Mouse (Mus musculus) heart, postnatal 25 days (tissue): ENCODE measurements around the gene Apbb2. TPM values are rescaled to one million over a fixed set of nuclear protein-coding genes. Genes with fewer than 3 reads are reported as not detected.

Source experiments
- DNase-seq: peaks from one replicate; pipeline ENCODE4 v3.0.0; 2022; ENCODE audit warnings: low spot score
- intact Hi-C: fragments of 180-260 bp; cut with DNase I; formaldehyde crosslinking; loops from one replicate; pipeline ENCODE4 v1.15.1; 2025
- total RNA-seq, 2 experiments: library from RNA; stranded (reverse); gene quantifications; 2 replicates each; pipeline ENCODE4 v1.2.3; 2021

Apbb2 gene
- total RNA-seq, 2 experiments from 2014 or later: 40.2 to 46.7 TPM

DNA sequence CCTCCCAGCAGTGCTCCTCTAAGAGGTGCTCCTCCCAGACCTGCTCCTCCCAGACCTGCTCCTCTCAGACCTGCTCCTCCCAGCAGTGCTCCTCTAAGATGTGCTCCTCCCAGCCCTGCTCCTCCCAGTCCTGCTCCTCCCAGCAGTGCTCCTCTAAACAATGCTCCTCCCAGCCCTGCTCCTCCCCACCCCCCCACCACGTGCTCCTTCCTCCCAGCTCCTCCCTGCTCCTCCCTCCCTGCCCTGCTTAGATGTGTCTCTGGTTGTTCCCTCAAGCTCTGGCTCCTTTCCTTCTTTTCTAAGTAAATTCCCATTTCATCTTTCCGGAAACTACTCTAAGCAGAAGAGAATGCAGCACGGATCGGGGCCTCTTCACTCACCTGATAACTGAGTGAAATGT lies 14.2 kb downstream of the Apbb2 start:
- no peak for DNase-seq
- intact Hi-C loops: no loop called here

DNA sequence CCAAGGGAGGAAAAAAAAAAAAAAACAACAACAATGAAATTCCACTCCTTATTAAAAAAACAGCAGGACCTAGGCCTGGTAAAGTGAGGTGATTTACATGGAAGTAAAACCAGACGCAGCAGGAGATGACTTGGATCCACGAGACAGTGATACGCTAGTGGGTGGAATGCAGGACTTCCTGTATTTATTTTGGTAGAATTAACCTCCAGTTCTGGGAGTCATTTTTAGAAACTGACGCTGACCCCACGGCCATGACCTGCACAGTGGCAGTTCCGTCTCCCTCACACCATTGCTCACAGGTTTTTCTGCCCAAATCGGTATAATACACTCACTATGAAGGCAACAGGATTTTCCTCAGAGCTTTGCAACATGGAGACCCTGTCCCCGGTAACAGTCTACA lies 14.8 kb downstream of the Apbb2 start:
- DNase-seq: no peak
- intact Hi-C loops: no loop called here

DNA sequence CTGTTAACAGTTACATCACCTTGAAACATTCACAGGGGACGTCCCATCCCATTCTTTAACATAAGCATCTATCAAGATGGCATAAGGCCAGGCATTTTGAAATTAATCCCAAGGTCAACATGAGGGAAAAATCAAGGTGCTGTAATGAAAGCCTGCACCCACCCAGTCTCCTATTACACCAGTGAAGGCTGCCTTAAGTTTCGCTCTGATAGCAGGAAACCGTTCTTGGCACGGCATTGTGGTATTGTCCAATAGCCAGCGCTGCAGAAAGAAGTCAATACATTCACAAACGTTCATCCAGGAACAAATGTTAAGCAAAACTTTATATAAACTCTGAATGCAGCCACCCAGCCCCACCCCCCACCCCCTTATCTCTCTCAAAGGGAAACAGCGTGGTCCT lies 15.4 kb downstream of the Apbb2 start:
- DNase-seq: no peak
- intact Hi-C loops: no loop called here

DNA sequence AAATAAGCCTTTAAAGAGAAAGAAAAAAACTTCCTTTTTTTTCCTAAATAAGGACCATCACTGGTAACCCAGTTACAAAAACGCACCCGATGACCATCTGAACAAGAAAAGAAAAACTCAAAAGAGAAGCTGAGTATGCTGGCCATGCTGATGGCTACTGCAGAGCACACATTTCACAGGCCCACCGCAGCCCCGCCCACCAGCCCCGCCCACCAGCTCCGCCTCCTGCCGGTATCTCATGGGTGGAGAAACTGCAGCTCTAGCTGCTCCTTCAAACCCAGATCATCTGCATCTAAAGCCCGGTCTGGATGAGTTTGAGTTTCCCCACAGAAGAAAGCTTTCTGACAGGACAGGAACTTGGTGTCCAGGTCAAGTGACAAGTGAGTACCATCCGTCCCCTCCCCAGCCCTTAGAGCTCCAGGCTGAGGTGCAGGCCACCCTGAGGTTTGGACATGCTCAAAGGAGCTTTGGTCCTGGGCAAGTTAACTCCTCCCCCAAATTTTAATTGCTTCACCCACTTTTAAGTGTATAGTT lies 16.2 kb downstream of the Apbb2 start:
- intact Hi-C loops: no loop called here
- no peak for DNase-seq

DNA sequence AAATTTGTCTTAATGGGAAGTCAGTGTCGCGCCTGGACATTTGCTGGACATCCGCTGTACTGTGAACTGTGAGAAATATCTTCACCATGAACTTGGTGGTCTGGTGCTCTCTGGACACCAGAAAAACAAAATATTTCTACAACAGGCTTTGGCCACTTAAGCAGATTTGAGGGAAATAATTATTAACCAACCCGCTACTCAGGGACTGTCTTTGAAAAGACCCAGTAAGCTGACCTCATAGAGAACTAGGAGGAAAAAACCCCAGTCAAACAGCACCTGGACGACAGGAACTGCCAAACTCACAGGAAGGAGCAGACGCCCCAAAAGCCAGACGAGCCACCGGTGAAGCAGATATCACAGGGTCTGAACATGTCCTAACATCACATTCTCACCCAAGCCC lies 18.2 kb downstream of the Apbb2 start:
- intact Hi-C loops: no loop called here
- no peak for DNase-seq

GRCm38 (mm10) chr5:66599888-66600287 lies 18.7 kb downstream of the Apbb2 start:
- intact Hi-C loops: no loop called here
- no peak for DNase-seq

DNA sequence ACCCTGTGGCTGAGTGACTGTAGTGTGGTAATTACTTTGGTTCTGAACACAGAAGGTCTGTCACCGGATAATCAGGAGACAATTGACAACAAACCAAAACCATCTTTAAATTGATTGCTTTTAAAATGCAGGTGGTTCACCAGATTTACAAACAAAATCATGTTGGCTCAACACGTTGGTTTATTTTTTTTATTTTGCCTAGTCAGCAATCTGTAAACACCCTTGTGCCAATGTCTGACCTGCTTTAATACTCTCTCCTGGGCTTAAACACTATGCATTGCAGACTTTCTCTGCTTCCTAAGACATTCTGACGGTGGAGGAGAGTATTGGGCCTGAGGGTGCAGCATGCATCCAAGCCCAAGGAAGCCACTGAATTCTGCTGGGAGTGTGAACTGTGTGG lies 22.3 kb downstream of the Apbb2 start:
- intact Hi-C loops: no loop called here
- no peak for DNase-seq

DNA sequence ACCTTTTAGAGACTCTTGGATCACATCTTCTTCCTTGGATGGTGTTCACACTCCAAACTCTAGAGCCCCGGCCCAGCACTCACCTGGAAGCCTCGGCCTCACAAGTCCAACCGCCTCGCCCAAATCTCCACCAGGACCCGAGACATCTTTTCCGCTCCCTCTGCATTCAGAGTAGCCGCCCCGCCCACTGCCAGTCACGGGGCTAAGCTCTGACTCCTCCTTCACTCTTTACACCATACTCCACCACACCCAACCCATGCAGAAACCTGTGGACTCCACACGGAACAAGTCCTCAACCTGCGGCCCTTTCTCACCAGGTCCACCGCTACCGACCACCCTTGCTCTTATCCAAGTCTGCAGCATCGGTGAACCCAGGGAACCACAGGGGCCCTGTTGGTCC lies 23.7 kb downstream of the Apbb2 start:
- no peak for DNase-seq
- intact Hi-C loops: no loop called here

GRCm38 (mm10) chr5:66586236-66586745 lies 32.3 kb downstream of the Apbb2 start:
- intact Hi-C loops: no loop called here
- no peak for DNase-seq

DNA sequence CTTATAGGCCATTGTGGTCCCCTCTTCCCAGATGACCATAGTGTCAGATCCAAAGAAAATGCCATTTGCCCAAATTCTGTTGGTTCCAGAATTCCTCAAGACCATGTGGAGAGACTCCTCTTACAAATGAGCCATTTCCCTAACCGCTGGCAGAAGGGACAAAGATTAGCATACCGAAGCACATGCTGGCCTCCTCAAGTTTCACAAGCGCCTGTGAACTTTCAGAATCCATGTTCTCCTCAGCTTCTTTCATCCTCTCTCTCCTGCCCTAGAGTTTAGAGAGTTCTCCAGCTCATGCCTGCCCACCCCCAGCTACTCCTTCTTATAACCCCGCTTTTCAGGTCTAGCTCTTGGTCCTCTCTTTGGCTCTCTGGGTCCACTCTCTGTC lies 35.6 kb downstream of the Apbb2 start:
- intact Hi-C loops: no loop called here
- no peak for DNase-seq

DNA sequence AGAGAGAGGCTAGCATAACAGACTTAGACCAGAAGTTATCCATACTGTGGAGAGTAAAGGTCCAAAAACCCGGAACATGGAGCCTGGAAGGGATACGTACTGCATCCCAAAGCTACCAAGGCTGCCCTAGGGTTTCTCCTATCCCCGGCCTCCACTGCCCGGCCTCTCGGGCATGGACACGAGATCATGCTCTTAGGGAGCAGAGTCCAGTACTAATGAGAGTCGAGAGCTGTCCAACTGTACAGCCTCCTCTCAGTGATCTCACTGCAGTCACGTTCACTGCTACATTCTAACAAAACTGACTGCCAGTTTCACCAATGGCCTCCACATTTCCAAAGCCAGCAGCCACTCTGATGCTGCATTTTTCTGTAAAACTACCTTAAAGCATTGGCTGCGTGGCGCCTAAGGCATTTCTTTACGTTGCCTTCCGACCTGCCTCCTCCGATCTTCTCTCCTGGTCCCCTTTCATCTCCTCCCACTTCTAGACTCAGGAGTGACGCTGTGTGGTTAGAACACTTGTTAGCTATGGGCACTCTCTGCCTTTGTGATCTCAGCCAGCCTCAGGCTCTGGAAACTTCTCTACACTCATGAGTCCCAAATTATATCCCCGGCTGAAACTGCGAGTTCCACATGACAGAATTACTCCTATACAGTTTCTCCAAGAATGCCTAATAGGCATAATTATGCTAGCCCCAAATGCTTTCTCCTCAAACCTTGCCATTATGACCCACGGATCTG lies 36.1 kb downstream of the Apbb2 start:
- intact Hi-C loops: no loop called here
- no peak for DNase-seq

GRCm38 (mm10) chr5:66579066-66579465 lies 39.5 kb downstream of the Apbb2 start:
- DNase-seq: no peak
- intact Hi-C loops: loop anchor here (5.0 kb wide), 1 partner anchor 38 kb away; the partner anchor contains the start of gene Apbb2

- no peak for DNase-seq
- intact Hi-C loops: loop anchor here (5.0 kb wide), 1 partner anchor 41 kb away; the partner anchor contains the start of gene Apbb2
These were observed 42.3 kb downstream of the Apbb2 start for GRCm38 (mm10) chr5:66576299-66576698.

DNA sequence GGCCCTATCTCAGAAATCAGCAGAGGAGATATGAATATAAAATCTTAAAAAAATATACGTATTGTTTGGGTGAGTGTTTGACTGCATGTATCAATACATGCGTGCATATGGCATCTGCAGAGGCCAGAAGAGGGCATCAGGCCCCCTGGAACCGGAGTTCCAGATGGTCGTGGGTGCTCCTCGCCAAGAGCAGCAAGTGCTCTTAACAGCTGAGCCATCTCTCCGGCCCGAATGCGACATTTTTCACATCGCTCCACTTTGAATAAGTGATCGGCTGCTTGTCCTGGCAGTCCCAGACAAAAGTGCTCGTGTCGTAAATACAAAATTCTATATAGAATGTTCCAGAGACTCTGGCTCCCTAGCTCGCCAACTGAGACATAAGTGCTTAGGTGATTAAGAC lies 43.4 kb downstream of the Apbb2 start:
- no peak for DNase-seq
- intact Hi-C loops: loop anchor here (5.0 kb wide), 1 partner anchor 42 kb away; the partner anchor contains the start of gene Apbb2

DNA sequence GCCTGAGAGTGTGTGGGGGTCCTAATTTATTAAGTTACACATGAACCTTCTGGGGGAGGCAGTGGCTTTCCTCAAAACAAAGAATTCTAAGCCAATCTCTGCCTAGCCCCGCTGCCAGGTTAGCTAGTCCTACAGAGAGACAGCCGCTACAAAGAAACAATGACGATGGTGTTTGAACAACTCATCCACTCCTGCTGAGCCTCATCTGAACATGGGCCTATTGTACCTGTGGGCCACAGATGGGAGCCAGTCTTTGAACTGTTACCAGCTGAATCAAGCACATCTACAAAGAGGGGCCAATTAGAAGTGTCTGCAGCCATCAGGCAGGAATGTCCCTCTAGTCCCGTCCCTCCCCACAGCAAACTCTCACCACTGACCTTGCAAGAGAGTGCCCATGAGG lies 45.3 kb downstream of the Apbb2 start:
- intact Hi-C loops: no loop called here
- no peak for DNase-seq

GRCm38 (mm10) chr5:66572086-66572855 lies 46.3 kb downstream of the Apbb2 start:
- DNase-seq: no peak
- intact Hi-C loops: no loop called here

DNA sequence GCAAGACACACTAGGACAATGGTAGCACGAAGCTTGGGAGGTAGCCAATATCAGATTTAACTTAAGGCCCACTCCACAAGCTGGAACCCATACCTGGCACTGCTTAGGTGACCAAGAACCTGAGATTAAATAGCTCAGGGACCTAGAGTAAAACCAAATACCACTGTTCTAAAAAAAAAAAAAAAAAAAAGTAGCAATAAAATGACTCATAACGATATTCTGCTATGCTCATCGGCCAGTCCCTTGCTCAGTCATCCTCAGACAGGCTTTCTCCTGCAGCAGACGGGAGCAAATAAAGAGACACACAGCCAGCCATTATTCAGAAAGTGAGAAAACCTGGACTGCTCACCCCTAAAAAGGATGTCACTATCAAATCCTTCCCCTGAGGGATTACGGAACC lies 47.9 kb downstream of the Apbb2 start:
- intact Hi-C loops: no loop called here
- no peak for DNase-seq

DNA sequence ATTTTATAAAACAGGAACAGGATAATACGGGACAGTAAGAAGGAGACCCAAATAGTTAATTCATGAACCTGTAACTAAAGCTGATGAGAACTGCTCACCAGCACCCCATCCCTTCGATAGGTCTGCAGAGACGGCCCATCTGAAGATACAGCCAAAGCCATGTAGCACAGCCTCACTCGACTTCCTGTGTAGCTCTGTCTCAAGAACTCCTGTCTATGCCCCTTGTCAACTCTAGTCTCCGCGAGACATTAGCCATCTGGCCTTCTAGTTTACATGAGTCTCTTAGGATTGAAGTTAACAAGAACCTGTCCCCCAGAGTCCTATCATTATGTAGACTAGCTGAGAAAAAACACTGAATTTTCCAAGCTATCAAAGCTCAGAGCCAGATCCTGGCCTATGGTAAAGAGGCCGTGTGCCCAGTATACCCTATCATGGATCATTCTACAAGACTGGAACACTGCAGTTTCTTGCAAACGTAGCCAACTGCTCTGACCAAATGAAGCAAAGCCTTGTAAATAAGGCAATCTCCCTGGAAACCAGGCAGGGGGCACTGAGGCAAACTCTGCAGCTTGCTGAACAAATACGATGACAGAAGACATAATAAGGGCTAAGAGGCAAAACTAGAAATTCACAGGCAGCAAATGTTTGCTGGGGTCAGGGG lies 49.3 kb downstream of the Apbb2 start:
- DNase-seq: no peak
- intact Hi-C loops: no loop called here

DNA sequence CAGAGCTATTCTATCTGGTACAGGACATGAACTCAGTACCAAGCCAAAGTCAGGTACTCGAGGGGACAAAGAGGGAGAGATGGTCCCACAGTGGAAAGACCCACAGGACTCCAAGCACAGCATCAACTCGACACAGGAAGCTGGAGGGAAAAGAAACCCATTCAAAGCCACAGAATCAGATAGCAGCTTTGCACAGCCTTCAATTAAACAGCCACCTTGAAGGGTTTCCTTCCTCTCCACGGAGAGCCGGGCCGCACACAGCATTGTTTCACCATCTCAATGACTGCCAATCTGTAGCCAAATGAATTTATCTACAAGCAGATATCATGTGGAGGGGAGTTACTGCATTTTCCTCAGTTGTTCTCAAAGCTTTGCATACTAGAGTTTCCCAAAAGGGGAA lies 50.6 kb downstream of the Apbb2 start:
- DNase-seq: no peak
- intact Hi-C loops: no loop called here

DNA sequence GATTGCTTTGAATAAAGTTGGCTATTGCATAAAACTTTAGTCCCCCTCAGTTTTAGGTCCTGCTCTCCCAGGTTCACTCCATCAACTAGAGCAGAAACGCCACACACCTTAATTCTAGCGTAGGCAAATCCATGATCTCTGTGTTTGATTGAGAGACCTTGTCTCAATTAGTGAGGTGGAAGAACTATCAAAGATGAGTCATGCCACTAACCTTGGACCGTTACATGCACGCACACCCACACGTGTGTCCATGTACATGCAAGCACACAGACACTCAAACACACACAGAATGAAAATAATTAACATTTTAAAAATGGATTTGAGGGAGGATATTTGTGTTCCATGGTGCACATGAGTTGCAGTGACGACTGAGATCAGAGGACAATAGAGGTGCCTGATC lies 51.2 kb downstream of the Apbb2 start:
- DNase-seq: no peak
- intact Hi-C loops: no loop called here
